Mouse (Mus musculus) megakaryocyte, embryonic 14.5 days (primary cell): ENCODE data around the gene Tbcc.

ENCODE experiments used
- FLI1 ChIP-seq: IDR thresholded peaks from 2 replicates; pipeline ENCODE4 v1.6.1; 2012; ENCODE audit warnings: low read length, inconsistent platforms, mixed read lengths
- GATA1 ChIP-seq: IDR thresholded peaks from 3 replicates; pipeline ENCODE4 v1.6.1; 2012; ENCODE audit warnings: mixed read lengths, low read length, inconsistent platforms, borderline replicate concordance

DNA sequence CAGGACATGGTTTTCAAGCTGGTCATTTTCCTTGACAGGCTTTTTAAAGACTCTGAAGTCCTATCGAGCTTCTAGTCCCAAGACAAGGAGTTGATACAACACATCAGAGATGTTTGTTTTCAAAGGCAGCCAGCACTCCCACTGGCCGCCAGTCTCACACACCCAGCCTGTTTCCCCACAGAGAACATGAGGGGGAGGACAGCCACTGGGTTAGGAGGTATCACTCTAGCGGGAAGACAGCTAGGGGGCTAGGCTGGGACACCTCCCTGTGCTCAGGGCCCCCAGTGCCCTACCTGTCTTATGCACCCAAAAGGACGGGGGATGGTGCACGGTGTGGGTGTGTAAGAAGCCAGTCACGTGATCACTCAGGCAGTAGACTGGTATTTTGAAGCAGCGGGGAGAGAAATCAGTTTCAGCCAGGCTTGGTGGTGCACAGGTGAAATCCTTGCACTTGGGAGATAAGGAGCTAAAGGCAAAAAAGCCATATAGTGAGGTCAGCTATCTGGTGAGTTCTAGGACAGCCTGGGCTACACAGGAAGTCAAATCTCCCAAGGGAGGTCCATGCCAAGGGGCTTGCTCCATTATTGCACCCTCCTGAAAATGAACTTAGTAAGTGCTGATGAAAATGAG is 25.8 kb upstream of the Tbcc start:
- TF ChIP-seq GATA1 (no peak), FLI1 (no peak)
